Mouse (Mus musculus): Measurements from ENCODE around the gene Dmac2.

- TF ChIP-seq CTCF (IDR thresholded peaks at IDR 0.05; ENCODE audit: extremely low read depth, insufficient read depth, low read length) (no peak), POLR2A (IDR thresholded peaks at IDR 0.05; ENCODE audit: extremely low read depth, insufficient read depth, low read length) (no peak)
Observed at GRCm38 (mm10) chr7:25670096-25670495, 50.9 kb downstream of the Dmac2 start.
